Mouse (Mus musculus) erythroblast, embryonic 14.5 days (primary cell): ENCODE results near the gene Ncf2.

Experiments used
- GATA1 ChIP-seq: IDR thresholded peaks from 2 replicates; pipeline ENCODE4 v1.6.1; 2012; ENCODE audit warnings: low read length, inconsistent platforms, mixed read lengths
- TAL1 ChIP-seq: IDR thresholded peaks from 3 replicates; pipeline ENCODE4 v1.6.1; 2012; ENCODE audit warnings: low read length, inconsistent platforms, mixed read lengths

DNA sequence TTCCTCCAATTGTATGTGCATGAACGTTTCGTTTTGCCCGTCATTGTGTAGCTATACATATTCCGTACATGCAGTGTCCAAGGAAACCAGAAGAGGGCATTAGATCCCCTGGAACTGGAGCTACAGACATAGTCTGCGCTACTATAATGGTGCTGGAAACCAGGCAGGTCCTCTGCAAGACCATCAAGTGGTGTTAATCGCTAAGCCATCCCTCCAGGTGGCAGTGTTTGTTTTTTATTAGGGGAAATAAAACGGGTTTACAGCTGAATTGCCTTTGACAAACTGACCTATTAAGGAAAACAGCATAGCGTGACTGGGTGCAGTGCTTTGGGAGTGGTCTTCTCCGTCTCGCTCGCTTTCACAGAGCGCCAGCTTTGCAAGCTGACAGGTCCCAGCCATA, 9.7 kb upstream of the Ncf2 start:
- TF ChIP-seq GATA1 (no peak), TAL1 (no peak)
